Comparison of ENCODE assay signal across 10 mouse cellular contexts in genomic region chr1:134713421-134713969, GRCm38 (mm10).
DNase-seq lines count a peak whose midpoint lies in the region; ATAC-seq and TF ChIP-seq lines count a peak whose summit lies in the region.
"Had no signal": no experiment of that assay in that cellular context is flagged by ENCODE, and none has a peak within 500 bp of the region (broad histone marks: within the 10 kb centered on the region; RNA-seq: fewer than 3 reads in every experiment).

No protein-coding gene starts in this region.

- H3K4me3 ChIP-seq in hindbrain, embryonic 11.5 days (ENCODE audit: low read depth, low read length), result no peak overlapping the region
- H3K4me3 ChIP-seq in lung, adult 2 months (replicated peaks; ENCODE audit: extremely low read depth, low read depth, low read length), result no peak overlapping the region
- H3K4me3 ChIP-seq in neural tube, embryonic 12.5 days, result no peak overlapping the region
- H3K4me3 ChIP-seq: embryonic facial prominence, embryonic 15.5 days; myocyte had no signal

- TF ChIP-seq POLR2A in lung, adult 2 months (IDR thresholded peaks at IDR 0.05; ENCODE audit: borderline replicate concordance, extremely low read depth, low read depth, low read length), result no peak

- no peak overlapping the region for H3K4me2 ChIP-seq in hindbrain, embryonic 11.5 days (replicated peaks; ENCODE audit: low read depth, low read length)
- peak overlapping the region; percentile 10; the same call in 1 of the 2 replicates for H3K4me2 ChIP-seq in neural tube, embryonic 12.5 days (replicated peaks)
- H3K4me2 ChIP-seq: embryonic facial prominence, embryonic 15.5 days had no signal

- H3K9me3 ChIP-seq in hindbrain, embryonic 11.5 days (ENCODE audit: control insufficient read depth, low read length), result no peaks in the 10 kb centered on the region
- no peaks in the 10 kb centered on the region for H3K9me3 ChIP-seq in neural tube, embryonic 12.5 days
- H3K9me3 ChIP-seq: embryonic facial prominence, embryonic 15.5 days had no signal

- H3K4me1 ChIP-seq in hindbrain, embryonic 11.5 days (replicated peaks; ENCODE audit: control insufficient read depth, insufficient read depth, low read length), result peaks cover 22% of the 10 kb centered on the region
- peaks cover 5% of the 10 kb centered on the region; the same call in 1 of the 2 replicates for H3K4me1 ChIP-seq in lung, adult 2 months (ENCODE audit: control insufficient read depth, insufficient read depth, low read length)
- peaks cover 41% of the 10 kb centered on the region for H3K4me1 ChIP-seq in neural tube, embryonic 12.5 days

- 0 out of 2 replicates have a peak overlapping the region, but pooled peaks have one; percentile 2 for H3K9ac ChIP-seq in hindbrain, embryonic 11.5 days (ENCODE audit: low read depth, low read length)
- H3K9ac ChIP-seq in neural tube, embryonic 12.5 days, result no peak overlapping the region
- H3K9ac ChIP-seq: embryonic facial prominence, embryonic 15.5 days had no signal

- DNase-seq in cerebellum, postnatal 14 days, result peak; percentile 48 to 49
- DNase-seq in hindbrain, embryonic 11.5 days (ENCODE audit: low spot score), result peak; percentile 73
- DNase-seq in lung, adult 2 months, result peak; percentile 27
- no peak for DNase-seq in gastrocnemius, adult 18-20 months (ENCODE audit: low spot score)
- DNase-seq in right cerebral cortex, postnatal 25 days, result no peak
- no peak for DNase-seq in urinary bladder, postnatal 10 days (ENCODE audit: low spot score)

- H3K36me3 ChIP-seq in hindbrain, embryonic 11.5 days (ENCODE audit: control insufficient read depth, insufficient read depth, low read length), result no peaks in the 10 kb centered on the region
- no peaks in the 10 kb centered on the region for H3K36me3 ChIP-seq in neural tube, embryonic 12.5 days
- H3K36me3 ChIP-seq: embryonic facial prominence, embryonic 15.5 days had no signal

- H3K27me3 ChIP-seq in hindbrain, embryonic 11.5 days (ENCODE audit: control insufficient read depth, insufficient read depth, low read length), result 0 out of 2 replicates have a peak, but pooled peaks cover 4% of the 10 kb centered on the region
- peaks cover 16% of the 10 kb centered on the region for H3K27me3 ChIP-seq in neural tube, embryonic 12.5 days (replicated peaks)

- peak; percentile 84 for ATAC-seq in hindbrain, embryonic 11.5 days (ENCODE audit: low FRiP score)
- peak; percentile 52 for ATAC-seq in neural tube, embryonic 12.5 days (ENCODE audit: low FRiP score, low read depth)
- no peak for ATAC-seq in granulocyte monocyte progenitor cell, adult 5-6 weeks (replicated peaks; ENCODE audit: poor library complexity, severe bottlenecking)

- no peak for TF ChIP-seq CTCF in lung, adult 2 months (IDR thresholded peaks at IDR 0.05; ENCODE audit: insufficient read depth, low read length)

- 2% methylated on average over 11 of the region's 11 CpGs for WGBS in hindbrain, embryonic 11.5 days
- WGBS in lung, adult 2 months, result 44% methylated on average over 11 of the region's 11 CpGs
- 5% methylated on average over 11 of the region's 11 CpGs for WGBS in neural tube, embryonic 12.5 days

- H3K27ac ChIP-seq in hindbrain, embryonic 11.5 days (ENCODE audit: low read depth, low read length), result peak overlapping the region; percentile 83
- peak overlapping the region; percentile 51; the same call in 1 of the 2 replicates for H3K27ac ChIP-seq in neural tube, embryonic 12.5 days
- H3K27ac ChIP-seq: embryonic facial prominence, embryonic 15.5 days had no signal

Comparison
In these comparisons a context has a peak if more than half of its experiments do, and no peak if none do; other contexts are left out.
1. DNase-seq: peak in cerebellum, postnatal 14 days (2 of 2), hindbrain, embryonic 11.5 days (single experiment) and lung, adult 2 months (single experiment); none in gastrocnemius, adult 18-20 months (single experiment), right cerebral cortex, postnatal 25 days (single experiment) and urinary bladder, postnatal 10 days (single experiment).